Mouse (Mus musculus) right cerebral cortex, postnatal 4 days (tissue): ENCODE data around the gene Nme9.

Source experiments
- DNase-seq: peaks from one replicate; pipeline ENCODE4 v3.0.0-alpha.2; 2022

Nme9 gene

DNA sequence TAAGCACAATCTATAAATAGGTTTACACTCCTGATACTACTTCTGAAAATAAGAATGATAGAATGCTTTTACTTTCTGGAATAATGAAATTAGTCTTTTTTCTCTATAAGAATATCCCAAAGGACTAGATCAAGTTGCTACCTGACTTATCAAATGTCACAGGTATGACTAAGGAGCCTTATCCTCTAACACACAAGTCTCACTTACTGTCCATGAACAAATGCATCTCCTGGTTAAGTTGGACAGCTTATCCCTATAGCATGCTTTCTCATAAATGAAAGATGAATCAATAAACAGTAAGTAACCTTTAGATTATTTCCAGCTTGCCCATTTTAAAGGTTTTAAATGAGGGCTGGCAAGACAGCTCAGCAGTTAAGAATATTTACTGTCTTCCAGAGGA is 33.4 kb downstream of the Nme9 start:
- no peak for DNase-seq

DNA sequence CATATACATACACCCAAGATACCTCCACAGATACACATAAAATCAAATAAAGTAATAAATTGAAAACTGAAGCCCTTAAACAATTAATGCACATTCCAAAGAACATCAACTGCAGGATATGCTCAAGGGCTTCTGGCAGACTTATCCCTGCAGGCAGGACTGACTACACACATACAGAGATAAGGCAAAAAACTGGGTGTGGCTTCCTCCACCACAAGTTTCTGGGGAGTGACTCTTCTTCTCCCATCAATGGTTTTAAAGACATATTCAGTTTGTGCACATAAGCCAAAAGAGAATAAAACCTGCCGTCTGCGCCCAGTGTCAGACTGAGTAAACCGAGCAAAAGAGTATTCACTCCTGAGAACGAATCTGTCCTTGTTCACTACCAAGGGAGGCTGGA is 33.9 kb downstream of the Nme9 start:
- DNase-seq = no peak

DNA sequence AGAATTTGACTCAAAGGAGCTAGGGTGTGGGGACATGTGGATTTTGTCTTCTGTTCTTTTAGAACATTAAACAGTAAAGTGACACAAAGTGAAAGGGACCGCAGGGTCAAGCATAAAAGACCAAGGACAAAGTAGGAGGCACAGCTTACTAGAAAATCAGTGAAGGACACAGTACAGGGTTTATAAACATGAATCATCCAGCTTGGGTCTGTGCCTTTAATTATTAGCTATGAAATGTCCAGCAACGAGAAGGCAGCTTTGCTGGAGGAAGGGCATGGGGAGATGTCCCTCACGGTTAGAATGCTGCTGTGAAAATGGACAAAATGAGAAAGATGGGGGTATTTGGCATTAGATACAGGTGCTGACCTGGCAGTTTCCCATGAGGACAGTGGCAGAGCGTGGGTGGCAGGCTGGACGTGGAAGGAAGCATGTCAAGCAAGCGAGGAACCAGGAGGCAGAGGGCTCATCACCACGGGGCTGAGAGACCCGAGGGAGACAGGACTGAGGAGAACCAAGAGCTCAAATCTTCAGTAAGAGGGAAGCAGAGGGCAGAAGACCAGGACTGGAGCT is 35.9 kb downstream of the Nme9 start:
- DNase-seq = no peak

DNA sequence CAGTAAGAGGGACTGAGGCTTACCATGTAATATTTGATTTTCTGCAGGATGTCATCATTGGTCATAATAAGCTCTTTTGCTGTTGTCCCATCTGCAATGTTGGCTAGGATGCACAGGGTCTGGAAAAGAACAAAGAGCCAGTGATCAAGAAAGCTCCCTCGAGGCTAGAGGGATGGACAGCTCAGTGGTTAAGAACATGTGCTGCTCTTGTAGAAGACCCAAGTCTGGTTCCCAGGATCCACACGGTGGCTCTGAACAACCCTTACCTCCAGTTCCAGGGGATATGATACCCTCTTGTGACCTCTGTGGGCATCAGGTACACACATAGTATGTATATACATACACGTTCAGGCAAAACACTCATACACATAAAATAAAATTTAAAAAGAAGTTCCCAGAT is 36.6 kb downstream of the Nme9 start:
- DNase-seq = no peak

DNA sequence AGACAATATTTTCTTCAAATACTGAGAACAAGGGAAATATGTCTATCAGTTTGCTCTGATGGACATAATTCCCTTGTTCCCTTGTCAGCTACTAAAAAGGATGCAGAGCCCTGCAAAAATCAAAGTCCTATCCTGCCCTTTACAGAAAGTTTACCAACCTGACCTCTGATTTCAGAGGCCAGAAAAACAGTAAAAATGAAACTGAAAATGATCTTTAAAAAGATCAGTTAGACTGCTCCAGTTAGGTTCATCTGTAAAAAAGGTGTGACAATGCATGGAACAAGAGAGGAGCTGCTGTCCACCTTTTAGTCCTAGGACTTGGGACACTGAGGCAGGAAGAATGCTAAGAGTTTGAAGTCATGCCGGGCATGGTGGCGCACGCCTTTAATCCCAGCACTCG is 39.8 kb downstream of the Nme9 start:
- no peak for DNase-seq

DNA sequence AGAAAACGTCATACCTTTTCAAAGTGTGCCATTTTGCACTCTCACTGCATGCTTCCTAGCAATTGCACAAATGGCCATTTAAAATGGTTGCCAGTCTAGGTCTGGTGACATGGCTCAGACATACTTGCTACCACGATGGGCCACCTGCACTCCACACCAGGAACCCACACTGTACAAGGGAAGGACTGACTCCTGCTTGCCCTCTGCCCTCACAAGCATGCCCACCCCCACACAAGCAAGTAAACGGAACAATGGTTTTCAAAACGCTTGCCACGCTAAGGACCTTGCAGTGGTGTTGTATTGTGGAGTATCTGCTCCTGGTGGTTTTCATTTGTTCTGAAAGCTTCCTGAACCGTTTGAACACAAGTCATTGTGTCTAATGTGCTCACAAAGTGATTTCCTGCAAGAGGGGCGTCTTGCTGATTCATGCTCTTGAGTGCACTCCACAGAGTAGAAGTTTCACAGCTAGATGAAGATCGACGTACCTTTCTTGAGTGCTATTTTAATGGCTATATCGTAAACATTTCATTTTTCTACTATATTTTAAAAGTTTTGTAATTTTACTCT is 41.4 kb downstream of the Nme9 start:
- DNase-seq = no peak

DNA sequence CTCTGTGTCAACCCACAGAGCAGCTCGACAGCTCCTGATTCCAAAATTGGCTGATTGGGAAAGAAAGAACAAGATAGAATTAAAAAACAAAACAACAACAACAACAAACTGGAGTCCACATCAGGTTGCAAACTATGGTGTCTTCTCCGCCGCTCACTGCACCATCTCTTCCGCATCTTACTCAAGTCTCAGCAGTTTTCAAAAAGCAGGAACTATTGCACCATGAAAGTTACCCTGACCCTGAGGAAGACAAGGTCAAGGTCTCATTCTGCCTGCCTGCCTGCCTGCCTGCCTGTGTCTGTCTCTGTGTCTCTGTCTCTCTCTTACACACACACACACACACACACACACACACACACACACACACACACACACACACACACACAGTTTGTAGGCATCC is 48.1 kb downstream of the Nme9 start:
- no peak for DNase-seq

DNA sequence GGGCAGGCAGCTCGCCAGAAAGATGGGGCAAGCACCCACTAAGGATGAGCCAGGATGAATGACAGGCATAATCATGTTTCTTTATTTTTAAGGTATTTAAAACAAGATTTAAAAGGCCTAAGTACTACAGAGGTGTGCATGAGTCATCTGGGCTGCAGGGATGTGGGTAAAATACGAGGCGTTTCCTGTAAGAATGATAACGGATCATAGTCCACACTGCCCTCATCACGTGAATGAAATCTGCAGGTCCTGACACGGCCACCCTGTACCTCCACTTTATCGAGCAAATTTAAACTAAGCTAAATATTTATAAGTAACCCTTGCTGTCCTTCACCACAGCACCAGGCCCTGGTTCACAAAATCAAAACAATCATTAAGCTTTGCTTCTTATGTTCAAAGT is 54.6 kb downstream of the Nme9 start:
- no peak for DNase-seq
